Mouse (Mus musculus) embryonic facial prominence, embryonic 11.5 days (tissue): ENCODE measurements around the gene Gm7347. TPM values are rescaled to one million over a fixed set of nuclear protein-coding genes. Genes with fewer than 3 reads are reported as not detected.
"Not testable (repeated sequence)": the region's sequence is repeated elsewhere in the genome, so short reads cannot be mapped to it uniquely, and the experiment has no call there.

Experiments used
- ATAC-seq: fragments of 200-750 bp; cut with Nextera tagmentation; replicated peaks from 2 replicates; pipeline ENCODE4 v1.8.0; 2017; ENCODE audit warnings: low read depth; ENCODE audit not compliant: insufficient number of reproducible peaks, low FRiP score, low TSS enrichment
- DNase-seq: peaks from one replicate; pipeline ENCODE4 v3.0.0-alpha.2; 2015; ENCODE audit warnings: low spot score
- H3K27ac ChIP-seq: fragments of 300-500 bp; sonication (generic); replicated peaks from 2 replicates; pipeline ENCODE4 v1.5.1; 2014; ENCODE audit warnings: mild to moderate bottlenecking, low read depth, low read length, control low read depth
- H3K27me3 ChIP-seq: fragments of 300-500 bp; sonication (generic); 2 replicates; pipeline ENCODE4 v1.6.1; 2014; ENCODE audit warnings: mild to moderate bottlenecking, low read length, moderate library complexity, mixed read lengths; ENCODE audit not compliant: control insufficient read depth, insufficient read depth
- H3K36me3 ChIP-seq: fragments of 300-500 bp; sonication (generic); replicated peaks from 2 replicates; pipeline ENCODE4 v1.6.1; 2014; ENCODE audit warnings: low read depth, mild to moderate bottlenecking, low read length, moderate library complexity, mixed read lengths; ENCODE audit not compliant: control insufficient read depth, insufficient read depth
- H3K4me1 ChIP-seq: fragments of 300-500 bp; sonication (generic); 2 replicates; pipeline ENCODE4 v1.6.1; 2014; ENCODE audit warnings: low read length, mixed read lengths; ENCODE audit not compliant: control insufficient read depth, insufficient read depth
- H3K4me2 ChIP-seq: fragments of 300-500 bp; sonication (generic); 2 replicates; pipeline ENCODE4 v1.6.1; 2014; ENCODE audit warnings: low read depth, mild to moderate bottlenecking, control low read depth, low read length, moderate library complexity
- H3K4me3 ChIP-seq: fragments of 300-500 bp; sonication (generic); 2 replicates; pipeline ENCODE4 v1.5.1; 2014; ENCODE audit warnings: low read depth, low read length, control low read depth
- H3K9ac ChIP-seq: fragments of 300-500 bp; sonication (generic); replicated peaks from 2 replicates; pipeline ENCODE4 v1.6.1; 2014; ENCODE audit warnings: mild to moderate bottlenecking, control low read depth, low read length
- H3K9me3 ChIP-seq: fragments of 300-500 bp; sonication (generic); replicated peaks from 2 replicates; pipeline ENCODE4 v1.6.1; 2016; ENCODE audit warnings: mild to moderate bottlenecking, low read length, inconsistent platforms, mixed read lengths; ENCODE audit not compliant: control insufficient read depth
- WGBS: fragments of 180-500 bp; shearing (Covaris S2); extraction: QIAGEN DNeasy Blood & Tissue Kit; methylation state at CpG from one replicate; pipeline ENCODE4 v1.1.7; 2014; 5-methylcytosine and 5-hydroxymethylcytosine counted together
- polyA plus RNA-seq: library from polyadenylated mRNA; unstranded; fragments of >200 nt; fragmentation: Nextera tagmentation; extraction: Ambion mirVana; gene quantifications from 2 replicates; pipeline ENCODE4 v1.2.1, GENCODE M21; 2014

Gene Gm7347
- polyA plus RNA-seq = not detected in 2 replicates

- not testable (repeated sequence) for H3K27me3 ChIP-seq, DNase-seq, H3K27ac ChIP-seq, ATAC-seq, H3K4me3 ChIP-seq, H3K9me3 ChIP-seq, H3K4me2 ChIP-seq, H3K36me3 ChIP-seq, H3K9ac ChIP-seq, H3K4me1 ChIP-seq
- no CpG with 5 or more reads among the region's 2 CpGs for WGBS
Measured at GRCm38 (mm10) chr5:26058481-26058880, at the start of gene Gm7347. TSS of gene Gm7347 (minus strand) at chr5:26058581.

DNA sequence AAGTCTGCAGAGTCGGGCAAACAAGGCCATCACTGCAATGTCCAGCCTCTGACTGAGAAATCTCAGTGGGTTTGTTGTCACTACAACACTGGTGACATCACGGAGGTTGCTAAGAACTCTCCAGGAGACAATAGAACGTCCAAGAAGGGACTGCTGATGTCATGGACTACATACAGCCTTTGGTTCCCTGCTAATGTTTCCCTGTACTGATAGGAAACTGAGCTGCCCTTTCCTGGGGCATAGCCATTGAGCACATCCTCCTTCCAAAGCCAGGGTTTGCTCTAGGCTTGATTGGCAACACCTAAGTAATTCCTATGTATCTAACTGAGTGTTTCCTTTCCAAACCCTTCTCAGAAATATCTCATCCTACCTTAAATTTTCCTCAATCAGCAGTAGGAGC lies 46.9 kb upstream of the Gm7347 start, which contains the start of gene 5031410I06Rik:
Gene 5031410I06Rik (minus strand): TSS at position 101 of the 400 bp plus-strand sequence.
- not testable (repeated sequence) for H3K4me1 ChIP-seq, H3K27me3 ChIP-seq, DNase-seq, H3K27ac ChIP-seq, ATAC-seq, H3K9me3 ChIP-seq, H3K9ac ChIP-seq, H3K36me3 ChIP-seq, H3K4me3 ChIP-seq, H3K4me2 ChIP-seq
- no CpG with 5 or more reads among the region's 3 CpGs for WGBS

DNA sequence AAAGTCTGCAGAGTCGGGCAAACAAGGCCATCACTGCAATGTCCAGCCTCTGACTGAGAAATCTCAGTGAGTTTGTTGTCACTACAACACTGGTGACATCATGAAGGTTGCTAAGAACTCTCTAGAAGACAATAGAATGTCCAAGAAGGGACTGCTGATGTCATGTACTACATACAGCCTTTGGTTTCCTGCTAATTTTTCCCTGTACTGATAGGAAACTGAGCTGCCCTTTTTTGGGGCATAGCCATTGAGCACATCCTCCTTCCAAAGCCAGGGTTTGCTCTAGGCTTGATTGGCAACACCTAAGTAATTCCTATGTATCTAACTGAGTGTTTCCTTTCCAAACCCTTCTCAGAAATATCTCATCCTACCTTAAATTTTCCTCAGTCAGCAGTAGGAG lies 30.8 kb upstream of the Gm7347 start, which contains the start of gene Gm10471:
Gene Gm10471 (minus strand): TSS at position 101 of the 400 bp plus-strand sequence.
- H3K36me3 ChIP-seq, DNase-seq, H3K9me3 ChIP-seq, H3K4me3 ChIP-seq, H3K27me3 ChIP-seq, H3K9ac ChIP-seq, H3K4me2 ChIP-seq, ATAC-seq, H3K4me1 ChIP-seq, H3K27ac ChIP-seq: not testable (repeated sequence)
- WGBS = 95% methylated on average over 1 of the region's 1 CpGs

- H3K9me3 ChIP-seq, H3K4me1 ChIP-seq, H3K36me3 ChIP-seq, ATAC-seq, H3K27me3 ChIP-seq, H3K27ac ChIP-seq, H3K4me3 ChIP-seq, H3K9ac ChIP-seq, H3K4me2 ChIP-seq: not testable (repeated sequence)
- peak; percentile 3 for DNase-seq
Measured at GRCm38 (mm10) chr5:26079023-26079422, 20.6 kb upstream of the Gm7347 start.

DNA sequence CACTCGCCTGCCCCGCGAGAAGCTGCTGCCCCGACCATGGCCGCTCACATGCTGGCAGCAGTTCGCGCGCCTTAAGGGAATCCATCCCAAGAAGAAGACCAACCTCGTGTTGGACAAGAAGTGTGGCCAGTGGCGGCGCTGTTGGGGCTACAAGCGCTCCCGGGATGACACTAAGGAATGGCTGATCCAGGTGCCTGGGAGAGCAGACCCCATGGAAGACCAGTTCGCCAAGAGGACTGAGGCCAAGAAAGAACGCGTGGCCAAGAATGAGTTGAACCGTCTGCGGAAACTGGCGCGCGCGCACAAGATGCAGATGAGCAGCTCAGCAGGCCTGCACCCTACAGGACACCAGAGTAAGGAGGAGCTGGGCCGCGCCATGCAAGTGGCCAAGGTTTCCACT lies 12.3 kb upstream of the Gm7347 start:
- WGBS = 88% methylated on average over 24 of the region's 24 CpGs
- no peak for ATAC-seq
- Histone ChIP-seq H3K4me1 (no peaks in the 10 kb centered on the region), H3K9me3 (no peaks in the 10 kb centered on the region), H3K4me2 (no peak overlapping the region), H3K27ac (no peak overlapping the region), H3K27me3 (no peaks in the 10 kb centered on the region), H3K4me3 (no peak overlapping the region), H3K36me3 (no peaks in the 10 kb centered on the region), H3K9ac (no peak overlapping the region)
- no peak for DNase-seq

- 76% methylated on average over 2 of the region's 2 CpGs for WGBS
- not testable (repeated sequence) for H3K9ac ChIP-seq, H3K4me3 ChIP-seq, H3K27me3 ChIP-seq, H3K4me2 ChIP-seq, ATAC-seq, H3K36me3 ChIP-seq, H3K9me3 ChIP-seq, H3K4me1 ChIP-seq, H3K27ac ChIP-seq, DNase-seq
Measured at GRCm38 (mm10) chr5:26039458-26039857, 18.9 kb downstream of the Gm7347 start, which contains the start of gene Speer4a. TSS of gene Speer4a (minus strand) at chr5:26039558.

DNA sequence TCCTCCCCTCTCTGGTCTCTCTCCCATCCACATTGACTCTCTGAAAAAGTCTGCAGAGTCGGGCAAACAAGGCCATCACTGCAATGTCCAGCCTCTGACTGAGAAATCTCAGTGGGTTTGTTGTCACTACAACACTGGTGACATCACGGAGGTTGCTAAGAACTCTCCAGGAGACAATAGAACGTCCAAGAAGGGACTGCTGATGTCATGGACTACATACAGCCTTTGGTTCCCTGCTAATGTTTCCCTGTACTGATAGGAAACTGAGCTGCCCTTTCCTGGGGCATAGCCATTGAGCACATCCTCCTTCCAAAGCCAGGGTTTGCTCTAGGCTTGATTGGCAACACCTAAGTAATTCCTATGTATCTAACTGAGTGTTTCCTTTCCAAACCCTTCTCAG lies 35.6 kb downstream of the Gm7347 start, which contains the start of gene Gm5862:
Gene Gm5862 (minus strand): TSS at position 101 of the 400 bp plus-strand sequence.
- WGBS = no CpG with 5 or more reads among the region's 3 CpGs

DNA sequence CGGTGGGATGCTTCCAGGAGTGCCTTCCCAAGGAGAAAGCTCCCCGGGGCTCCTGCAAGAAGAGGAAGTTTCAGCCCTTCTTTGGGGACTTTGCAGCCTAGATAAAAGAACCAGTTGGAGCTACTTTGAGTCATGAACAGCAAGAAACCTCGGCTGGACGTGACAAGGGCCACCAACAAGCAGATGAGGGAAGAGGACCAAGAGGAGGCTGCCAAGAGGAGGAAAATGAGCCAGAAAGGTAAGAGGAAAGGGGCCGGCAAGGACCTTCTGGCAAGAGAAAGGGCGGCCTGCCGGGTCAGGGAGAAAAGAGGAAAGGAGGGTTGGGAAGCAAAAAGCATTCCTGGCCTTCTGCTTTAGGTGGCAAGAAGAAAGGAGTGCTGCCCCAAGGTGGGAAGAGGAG lies 50.7 kb downstream of the Gm7347 start:
- not testable (repeated sequence) for H3K27ac ChIP-seq, ATAC-seq, H3K4me2 ChIP-seq, H3K4me1 ChIP-seq, H3K9ac ChIP-seq, H3K36me3 ChIP-seq, H3K4me3 ChIP-seq, H3K27me3 ChIP-seq, H3K9me3 ChIP-seq, DNase-seq
- WGBS = 62% methylated on average over 6 of the region's 7 CpGs

More for the DNA sequence above, 35.6 kb downstream of the Gm7347 start, which contains the start of gene Gm5862:
- H3K4me1 ChIP-seq, H3K4me3 ChIP-seq, H3K36me3 ChIP-seq, H3K9me3 ChIP-seq, H3K9ac ChIP-seq, H3K27ac ChIP-seq, H3K27me3 ChIP-seq, ATAC-seq, DNase-seq, H3K4me2 ChIP-seq: not testable (repeated sequence)
